Mouse (Mus musculus): ENCODE measurements around the gene Mllt10. TPM values are rescaled to one million over a fixed set of nuclear protein-coding genes. Genes with fewer than 3 reads are reported as not detected.

The Mllt10 gene
- polyA plus RNA-seq, 1 experiment: 27.4 TPM

- H3K4me3 ChIP-seq (ENCODE audit: extremely low read depth, insufficient read depth, insufficient read length): no peak overlapping the region; the same call in 1 of the 2 replicates
- no peaks in the 10 kb centered on the region for H3K36me3 ChIP-seq (ENCODE audit: control insufficient read depth, insufficient read depth, low read length)
- no peak for DNase-seq (ENCODE audit: low read depth in 1 of 2, low spot score in 2 of 2)
- H3K27me3 ChIP-seq (ENCODE audit: control insufficient read depth, insufficient read depth, low read length): no peaks in the 10 kb centered on the region
- TF ChIP-seq POLR2A (IDR thresholded peaks at IDR 0.05; ENCODE audit: low read depth, low read length) (no peak), CTCF (IDR thresholded peaks at IDR 0.05; ENCODE audit: extremely low read depth, insufficient read depth, insufficient read length, insufficient replicate concordance) (no peak)
- H3K27ac ChIP-seq (ENCODE audit: insufficient read depth, low read length): no peak overlapping the region
- WGBS: 49% methylated on average over 9 of the region's 9 CpGs
- H3K4me1 ChIP-seq (ENCODE audit: control insufficient read depth, insufficient read depth, insufficient read length): no peaks in the 10 kb centered on the region
Observed at GRCm38 (mm10) chr2:18058146-18058708, 3.2 kb downstream of the Mllt10 start.

DNA sequence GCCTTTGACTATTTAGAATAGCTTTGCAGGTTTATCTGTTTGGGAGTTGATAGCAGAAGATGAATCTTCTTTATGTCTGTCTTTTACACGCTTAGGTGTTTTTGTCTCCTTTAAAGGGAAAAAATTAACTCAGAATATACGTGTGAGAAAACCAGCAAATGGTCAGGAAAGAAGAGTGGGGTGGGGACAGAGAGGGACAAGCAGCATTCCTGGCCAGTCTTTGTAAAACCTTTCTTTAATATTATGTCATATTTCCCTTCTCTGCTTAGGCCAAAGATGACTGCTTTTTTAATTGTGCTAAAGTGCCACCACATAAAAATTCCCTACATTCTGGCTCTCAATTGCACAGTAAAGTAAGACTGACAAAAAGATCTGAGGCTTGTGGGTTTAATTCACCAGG lies 4.0 kb downstream of the Mllt10 start:
- no peak for DNase-seq (ENCODE audit: low read depth in 1 of 2, low spot score in 2 of 2)
- Histone ChIP-seq H3K27me3 (ENCODE audit: control insufficient read depth, insufficient read depth, low read length) (no peaks in the 10 kb centered on the region), H3K36me3 (ENCODE audit: control insufficient read depth, insufficient read depth, low read length) (no peaks in the 10 kb centered on the region), H3K27ac (ENCODE audit: insufficient read depth, low read length) (no peak overlapping the region), H3K4me1 (ENCODE audit: control insufficient read depth, insufficient read depth, insufficient read length) (no peaks in the 10 kb centered on the region), H3K4me3 (ENCODE audit: extremely low read depth, insufficient read depth, insufficient read length) (no peak overlapping the region)
- TF ChIP-seq POLR2A (IDR thresholded peaks at IDR 0.05; ENCODE audit: low read depth, low read length): no peak
- TF ChIP-seq CTCF (IDR thresholded peaks at IDR 0.05; ENCODE audit: extremely low read depth, insufficient read depth, insufficient read length, insufficient replicate concordance): no peak
- 88% methylated on average over 2 of the region's 2 CpGs for WGBS

DNA sequence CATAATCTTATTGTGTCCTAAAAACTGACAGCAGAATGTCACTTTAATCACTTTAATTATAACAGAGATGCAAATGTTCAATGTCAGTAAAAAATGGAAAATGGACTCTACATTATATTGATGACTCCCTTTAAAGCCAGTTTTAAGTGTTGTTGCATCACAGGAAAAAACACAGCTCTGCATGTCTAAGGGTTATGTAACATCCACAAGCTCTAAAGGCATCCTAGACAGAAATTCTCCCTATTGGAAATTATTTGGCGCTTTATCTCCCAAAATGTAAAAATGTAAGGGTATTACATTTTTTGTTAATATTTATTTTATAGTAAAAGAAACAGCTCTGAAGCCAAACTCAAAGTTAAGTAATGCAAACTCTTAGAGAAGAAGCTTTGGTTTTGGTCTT lies 4.9 kb downstream of the Mllt10 start:
- H3K27me3 ChIP-seq (ENCODE audit: control insufficient read depth, insufficient read depth, low read length): no peaks in the 10 kb centered on the region
- TF ChIP-seq CTCF (IDR thresholded peaks at IDR 0.05; ENCODE audit: extremely low read depth, insufficient read depth, insufficient read length, insufficient replicate concordance): no peak
- 94% methylated on average over 1 of the region's 1 CpGs for WGBS
- H3K4me1 ChIP-seq (ENCODE audit: control insufficient read depth, insufficient read depth, insufficient read length): no peaks in the 10 kb centered on the region
- no peak overlapping the region for H3K27ac ChIP-seq (ENCODE audit: insufficient read depth, low read length)
- no peaks in the 10 kb centered on the region for H3K36me3 ChIP-seq (ENCODE audit: control insufficient read depth, insufficient read depth, low read length)
- no peak overlapping the region for H3K4me3 ChIP-seq (ENCODE audit: extremely low read depth, insufficient read depth, insufficient read length)
- DNase-seq (ENCODE audit: low read depth in 1 of 2, low spot score in 2 of 2): no peak

- no peak overlapping the region for H3K27ac ChIP-seq (ENCODE audit: insufficient read depth, low read length)
- H3K36me3 ChIP-seq (ENCODE audit: control insufficient read depth, insufficient read depth, low read length): no peaks in the 10 kb centered on the region; the same call in 1 of the 2 replicates
- DNase-seq (ENCODE audit: low read depth in 1 of 2, low spot score in 2 of 2): no peak
- H3K4me3 ChIP-seq (ENCODE audit: extremely low read depth, insufficient read depth, insufficient read length): no peak overlapping the region
- WGBS: 95% methylated on average over 1 of the region's 1 CpGs
- peaks cover 2% of the 10 kb centered on the region; the same call in 1 of the 2 replicates for H3K4me1 ChIP-seq (ENCODE audit: control insufficient read depth, insufficient read depth, insufficient read length)
- no peaks in the 10 kb centered on the region for H3K27me3 ChIP-seq (ENCODE audit: control insufficient read depth, insufficient read depth, low read length)
- no peak for TF ChIP-seq CTCF (IDR thresholded peaks at IDR 0.05; ENCODE audit: extremely low read depth, insufficient read depth, insufficient read length, insufficient replicate concordance)
- TF ChIP-seq POLR2A (IDR thresholded peaks at IDR 0.05; ENCODE audit: low read depth, low read length): no peak
Observed at GRCm38 (mm10) chr2:18060396-18060795, 5.4 kb downstream of the Mllt10 start.

DNA sequence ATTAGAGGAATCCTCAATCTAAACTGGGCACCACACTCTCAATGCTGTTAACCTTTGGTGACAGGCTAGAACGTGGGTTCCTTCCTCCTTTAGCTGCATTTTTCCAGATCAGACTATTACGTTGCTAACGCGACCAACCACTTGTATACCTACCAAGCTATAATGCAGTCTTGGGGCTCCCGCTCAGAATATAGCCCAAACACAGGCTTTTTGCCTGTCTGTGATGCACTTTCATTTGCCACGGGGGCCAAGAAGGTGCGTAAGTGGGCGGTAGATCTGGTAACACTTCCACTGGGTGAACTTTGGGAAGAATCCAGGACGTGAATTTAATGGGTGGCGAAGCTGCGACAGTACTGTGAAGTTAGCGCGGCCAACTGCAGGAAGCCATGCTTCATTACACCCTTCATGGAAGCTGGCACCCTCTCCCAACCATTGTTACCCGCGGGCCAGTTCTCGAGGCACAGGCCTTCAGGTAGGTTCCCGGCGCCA lies 8.8 kb downstream of the Mllt10 start:
- peak overlapping the region; percentile 91 for H3K27ac ChIP-seq (ENCODE audit: insufficient read depth, low read length)
- no peaks in the 10 kb centered on the region; the same call in 1 of the 2 replicates for H3K36me3 ChIP-seq (ENCODE audit: control insufficient read depth, insufficient read depth, low read length)
- DNase-seq (ENCODE audit: low read depth in 1 of 2, low spot score in 2 of 2): peak in 1 of 2 experiments; percentile 49
- H3K4me1 ChIP-seq (ENCODE audit: control insufficient read depth, insufficient read depth, insufficient read length): peaks cover 5% of the 10 kb centered on the region; the same call in 1 of the 2 replicates
- H3K27me3 ChIP-seq (ENCODE audit: control insufficient read depth, insufficient read depth, low read length): no peaks in the 10 kb centered on the region
- WGBS: under 1% methylated on average over 18 of the region's 18 CpGs
- peak overlapping the region; percentile 89 for H3K4me3 ChIP-seq (ENCODE audit: extremely low read depth, insufficient read depth, insufficient read length)
- TF ChIP-seq POLR2A (IDR thresholded peaks at IDR 0.05; ENCODE audit: low read depth, low read length) (no peak), CTCF (IDR thresholded peaks at IDR 0.05; ENCODE audit: extremely low read depth, insufficient read depth, insufficient read length, insufficient replicate concordance) (no peak)

- DNase-seq (ENCODE audit: low read depth in 1 of 2, low spot score in 2 of 2): peak; percentile 81 to 88
- Histone ChIP-seq H3K36me3 (ENCODE audit: control insufficient read depth, insufficient read depth, low read length) (no peaks in the 10 kb centered on the region; the same call in 1 of the 2 replicates), H3K4me3 (ENCODE audit: extremely low read depth, insufficient read depth, insufficient read length) (peak overlapping the region; percentile 89), H3K27ac (ENCODE audit: insufficient read depth, low read length) (peak overlapping the region; percentile 91), H3K4me1 (ENCODE audit: control insufficient read depth, insufficient read depth, insufficient read length) (peaks cover 5% of the 10 kb centered on the region; the same call in 1 of the 2 replicates), H3K27me3 (ENCODE audit: control insufficient read depth, insufficient read depth, low read length) (no peaks in the 10 kb centered on the region)
- under 1% methylated on average over 57 of the region's 58 CpGs for WGBS
- TF ChIP-seq POLR2A (IDR thresholded peaks at IDR 0.05; ENCODE audit: low read depth, low read length) (peak; percentile 77), CTCF (IDR thresholded peaks at IDR 0.05; ENCODE audit: extremely low read depth, insufficient read depth, insufficient read length, insufficient replicate concordance) (no peak)
Observed at GRCm38 (mm10) chr2:18064356-18064858, 9.4 kb downstream of the Mllt10 start.
